Mouse (Mus musculus) neural tube, embryonic 14.5 days (tissue): Measurements from ENCODE around the gene Dusp10. TPM values are rescaled to one million over a fixed set of nuclear protein-coding genes. Genes with fewer than 3 reads are reported as not detected.

Source experiments
- ATAC-seq: fragments of 200-750 bp; cut with Nextera tagmentation; 2 replicates; pipeline ENCODE4 v1.8.0; 2017; ENCODE audit warnings: low read depth, mild to moderate bottlenecking, moderate TSS enrichment, moderate library complexity
- H3K27ac ChIP-seq: fragments of 300-500 bp; sonication (generic); 2 replicates; pipeline ENCODE4 v1.5.1; 2014; ENCODE audit warnings: low read depth, mild to moderate bottlenecking, control low read depth, low read length, moderate library complexity, mixed read lengths
- H3K27me3 ChIP-seq: fragments of 300-500 bp; sonication (generic); 2 replicates; pipeline ENCODE4 v1.6.1; 2014; ENCODE audit warnings: low read length; ENCODE audit not compliant: control insufficient read depth, insufficient read depth
- H3K36me3 ChIP-seq: fragments of 300-500 bp; sonication (generic); 2 replicates; pipeline ENCODE4 v1.6.1; 2014; ENCODE audit warnings: low read length, mixed read lengths; ENCODE audit not compliant: control insufficient read depth, insufficient read depth
- H3K4me1 ChIP-seq: fragments of 300-500 bp; sonication (generic); 2 replicates; pipeline ENCODE4 v1.6.1; 2014; ENCODE audit warnings: low read length; ENCODE audit not compliant: control insufficient read depth, insufficient read depth
- H3K4me2 ChIP-seq: fragments of 300-500 bp; sonication (generic); 2 replicates; pipeline ENCODE4 v1.6.1; 2014; ENCODE audit warnings: mild to moderate bottlenecking, low read depth, low read length, control low read depth
- H3K4me3 ChIP-seq: fragments of 300-500 bp; sonication (generic); 2 replicates; pipeline ENCODE4 v1.5.1; 2014; ENCODE audit warnings: low read depth, low read length, control low read depth, mixed read lengths
- H3K9ac ChIP-seq: fragments of 300-500 bp; sonication (generic); replicated peaks from 2 replicates; pipeline ENCODE4 v1.6.1; 2014; ENCODE audit warnings: low read depth, mild to moderate bottlenecking, control low read depth, low read length, mixed read lengths
- H3K9me3 ChIP-seq: fragments of 300-500 bp; sonication (generic); 2 replicates; pipeline ENCODE4 v1.6.1; 2016; ENCODE audit warnings: low read length; ENCODE audit not compliant: control insufficient read depth
- WGBS: fragments of 180-500 bp; shearing (Covaris S2); extraction: QIAGEN DNeasy Blood & Tissue Kit; methylation state at CpG from one replicate; pipeline ENCODE4 v1.1.7; 2014; 5-methylcytosine and 5-hydroxymethylcytosine counted together
- polyA plus RNA-seq: library from polyadenylated mRNA; unstranded; fragments of >200 nt; fragmentation: Nextera tagmentation; extraction: Ambion mirVana; gene quantifications from 2 replicates; pipeline ENCODE4 v1.2.1, GENCODE M21; 2014

Gene Dusp10
- polyA plus RNA-seq, 1 experiment from 2014 or later = 6.2 TPM

DNA sequence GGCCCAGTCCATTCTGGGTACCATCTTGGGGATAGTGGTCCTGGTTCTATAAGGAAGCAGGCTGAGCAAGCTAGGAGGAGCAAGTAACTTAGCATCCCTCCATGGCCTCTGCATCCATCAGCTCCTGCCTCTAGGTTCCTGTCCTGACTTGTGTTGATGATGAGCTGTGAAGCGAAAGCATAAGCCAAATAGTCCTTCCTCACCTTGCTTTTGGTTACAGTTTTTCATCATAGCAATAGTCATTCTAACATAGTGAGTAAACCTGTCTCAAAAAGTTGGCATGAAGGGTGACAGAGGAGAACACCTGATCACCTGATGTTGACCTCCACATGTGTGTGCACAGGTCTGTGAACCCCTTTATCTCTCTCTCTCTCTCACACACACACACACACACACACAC, 105.5 kb downstream of the Dusp10 start:
- no peaks in the 10 kb centered on the region for H3K9me3 ChIP-seq
- H3K4me2 ChIP-seq = no peak overlapping the region
- H3K4me3 ChIP-seq = no peak overlapping the region
- H3K36me3 ChIP-seq = no peaks in the 10 kb centered on the region
- no peaks in the 10 kb centered on the region for H3K27me3 ChIP-seq
- H3K4me1 ChIP-seq = no peaks in the 10 kb centered on the region
- no peak for ATAC-seq
- no peak overlapping the region for H3K27ac ChIP-seq
- WGBS = 95% methylated on average over 1 of the region's 1 CpGs
- H3K9ac ChIP-seq = no peak overlapping the region

Other genes starting within 250 kb of the Dusp10 start
- 0.80 and 1.0 TPM in 2 replicates for gene 1700056E22Rik, start 21.0 kb downstream of the Dusp10 start, polyA plus RNA-seq